Mouse (Mus musculus): ENCODE measurements around the gene Capn5. TPM values are rescaled to one million over a fixed set of nuclear protein-coding genes. Genes with fewer than 3 reads are reported as not detected.
A peak's percentile ranks its signal among the peaks of the same experiment; 100 is the strongest.

The Capn5 gene
- total RNA-seq, 1 experiment from 2014 or later = 28.0 TPM

- no peak for ATAC-seq (replicated peaks in 1 of 2; ENCODE audit: insufficient read depth in 1 of 2, low FRiP score in 2 of 2, low TSS enrichment in 1 of 2, low read depth in 1 of 2, poor library complexity in 2 of 2, severe bottlenecking in 2 of 2)
Observed at GRCm38 (mm10) chr7:98103942-98104292, 74.2 kb downstream of the Capn5 start.

GRCm38 (mm10) chr7:98103002-98103941 lies 74.8 kb downstream of the Capn5 start:
- ATAC-seq (replicated peaks in 1 of 2; ENCODE audit: insufficient read depth in 1 of 2, low FRiP score in 2 of 2, low TSS enrichment in 1 of 2, low read depth in 1 of 2, poor library complexity in 2 of 2, severe bottlenecking in 2 of 2) = peak; percentile 55 to 71; a peak in 3 of 4 replicates

GRCm38 (mm10) chr7:98102488-98102887 lies 75.6 kb downstream of the Capn5 start:
- no peak for ATAC-seq (replicated peaks in 1 of 2; ENCODE audit: insufficient read depth in 1 of 2, low FRiP score in 2 of 2, low TSS enrichment in 1 of 2, low read depth in 1 of 2, poor library complexity in 2 of 2, severe bottlenecking in 2 of 2)

GRCm38 (mm10) chr7:98097557-98097956 lies 80.5 kb downstream of the Capn5 start:
- no peak for ATAC-seq (replicated peaks in 1 of 2; ENCODE audit: insufficient read depth in 1 of 2, low FRiP score in 2 of 2, low TSS enrichment in 1 of 2, low read depth in 1 of 2, poor library complexity in 2 of 2, severe bottlenecking in 2 of 2)

GRCm38 (mm10) chr7:98095852-98096251 lies 82.2 kb downstream of the Capn5 start:
- ATAC-seq (replicated peaks in 1 of 2; ENCODE audit: insufficient read depth in 1 of 2, low FRiP score in 2 of 2, low TSS enrichment in 1 of 2, low read depth in 1 of 2, poor library complexity in 2 of 2, severe bottlenecking in 2 of 2) = peak in 1 of 2 experiments; percentile 29; a peak in 3 of 4 replicates

- 0 out of 4 replicates have a peak, but pooled peaks have one; percentile 27 to 30 for ATAC-seq (replicated peaks in 1 of 2; ENCODE audit: insufficient read depth in 1 of 2, low FRiP score in 2 of 2, low TSS enrichment in 1 of 2, low read depth in 1 of 2, poor library complexity in 2 of 2, severe bottlenecking in 2 of 2)
Observed at GRCm38 (mm10) chr7:98086346-98086745, 91.7 kb downstream of the Capn5 start.

- 0 out of 4 replicates have a peak, but pooled peaks of 1 of the 2 experiments have one; percentile 11 for ATAC-seq (replicated peaks in 1 of 2; ENCODE audit: insufficient read depth in 1 of 2, low FRiP score in 2 of 2, low TSS enrichment in 1 of 2, low read depth in 1 of 2, poor library complexity in 2 of 2, severe bottlenecking in 2 of 2)
Observed at GRCm38 (mm10) chr7:98085314-98085713, 92.8 kb downstream of the Capn5 start.

GRCm38 (mm10) chr7:98084541-98085293 lies 93.4 kb downstream of the Capn5 start:
- ATAC-seq (replicated peaks in 1 of 2; ENCODE audit: insufficient read depth in 1 of 2, low FRiP score in 2 of 2, low TSS enrichment in 1 of 2, low read depth in 1 of 2, poor library complexity in 2 of 2, severe bottlenecking in 2 of 2) = peak; percentile 5 to 23; a peak in 2 of 4 replicates

GRCm38 (mm10) chr7:98082376-98082775 lies 95.7 kb downstream of the Capn5 start:
- ATAC-seq (replicated peaks in 1 of 2; ENCODE audit: insufficient read depth in 1 of 2, low FRiP score in 2 of 2, low TSS enrichment in 1 of 2, low read depth in 1 of 2, poor library complexity in 2 of 2, severe bottlenecking in 2 of 2) = peak; percentile 8 to 37; a peak in 1 of 4 replicates

- no peak for ATAC-seq (replicated peaks in 1 of 2; ENCODE audit: insufficient read depth in 1 of 2, low FRiP score in 2 of 2, low TSS enrichment in 1 of 2, low read depth in 1 of 2, poor library complexity in 2 of 2, severe bottlenecking in 2 of 2)
Observed at GRCm38 (mm10) chr7:98077453-98077852, 100.6 kb downstream of the Capn5 start.

GRCm38 (mm10) chr7:98071620-98072019 lies 106.5 kb downstream of the Capn5 start:
- peak; percentile 79 for ATAC-seq (replicated peaks in 1 of 2; ENCODE audit: insufficient read depth in 1 of 2, low FRiP score in 2 of 2, low TSS enrichment in 1 of 2, low read depth in 1 of 2, poor library complexity in 2 of 2, severe bottlenecking in 2 of 2)

Other genes with a start within 250 kb of the Capn5 start
- 7.3 and 7.5 TPM in 2 replicates for gene Myo7a, start 58.8 kb downstream of the Capn5 start, total RNA-seq (2017)
- 0.50 and 0.89 TPM in 2 replicates for gene Omp, start 32.8 kb downstream of the Capn5 start, total RNA-seq (2017)
- 1.0 TPM in 1 of 2 replicates, not detected in the other for gene B3gnt6, start 21.2 kb upstream of the Capn5 start, total RNA-seq (2017)
- 17.6 and 30.8 TPM in 2 replicates for gene Acer3, start 142.9 kb upstream of the Capn5 start, total RNA-seq (2017)
- gene Tsku, start 183.1 kb upstream of the Capn5 start, total RNA-seq (2017) = not detected in 2 replicates

Measured in hematopoietic stem cell, adult 5-6 weeks (primary cell).